Mouse (Mus musculus) bone marrow macrophage, adult 2 months (primary cell): ENCODE measurements around the gene Afap1. TPM values are rescaled to one million over a fixed set of nuclear protein-coding genes. Genes with fewer than 3 reads are reported as not detected.

Source experiments
- H3K27ac ChIP-seq: 2 replicates; pipeline ENCODE4 v1.5.1; 2012; ENCODE audit warnings: low read depth, low read length; ENCODE audit not compliant: insufficient read depth
- H3K4me1 ChIP-seq: 2 replicates; pipeline ENCODE4 v1.6.1; 2012; ENCODE audit warnings: low read length; ENCODE audit not compliant: control insufficient read depth, insufficient read depth
- H3K4me3 ChIP-seq: 2 replicates; pipeline ENCODE4 v1.5.1; 2012; ENCODE audit warnings: mild to moderate bottlenecking, low read length, moderate library complexity; ENCODE audit not compliant: insufficient read depth
- CTCF ChIP-seq: IDR thresholded peaks from 2 replicates; pipeline ENCODE4 v1.5.1; 2012; ENCODE audit warnings: low read depth, mild to moderate bottlenecking, low read length, moderate library complexity
- POLR2A ChIP-seq: IDR thresholded peaks from 2 replicates; pipeline ENCODE4 v1.6.1; 2012; ENCODE audit warnings: mild to moderate bottlenecking, low read depth, low read length, borderline replicate concordance
- polyA plus RNA-seq: library from polyadenylated mRNA; stranded (reverse); fragments of >200 nt; gene quantifications from 2 replicates; pipeline ENCODE4 v1.2.4, GENCODE M21; 2012; ENCODE audit not compliant: missing spikeins, insufficient read depth, insufficient read length

Gene Afap1
- polyA plus RNA-seq, 1 experiment, result 2.0 TPM

DNA sequence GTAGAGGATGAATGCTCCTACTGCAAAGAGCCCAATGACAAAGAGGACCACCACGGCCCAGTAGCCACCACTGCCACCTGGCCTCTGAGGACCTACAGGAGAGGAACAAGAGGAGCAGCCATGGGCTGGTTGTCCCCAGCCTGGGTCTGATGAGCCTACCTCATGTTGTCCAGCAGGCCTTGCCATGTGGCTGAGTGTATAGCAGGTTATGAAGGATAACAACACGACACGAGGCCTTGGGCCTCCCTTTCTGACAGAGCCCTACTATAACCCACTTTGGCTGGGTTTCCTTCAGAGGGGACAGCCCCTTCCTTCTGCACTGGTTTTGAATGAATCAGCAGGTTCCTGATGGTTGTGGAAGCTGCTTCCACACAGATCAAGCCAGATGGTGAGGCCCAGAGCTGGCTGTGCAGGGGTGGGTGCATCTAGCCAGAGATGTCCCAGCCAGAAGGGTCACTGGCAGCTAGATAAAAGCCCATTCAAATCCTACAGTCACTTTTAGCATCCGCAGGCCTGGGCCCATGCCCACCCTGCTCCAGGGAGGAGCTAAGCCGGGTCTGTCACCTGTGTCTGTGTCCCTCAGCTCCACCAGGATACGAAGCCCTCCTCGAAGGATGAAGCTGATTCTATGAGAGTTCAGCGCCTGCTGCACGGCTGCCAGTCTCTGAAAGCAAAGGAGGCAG, 131.0 kb downstream of the Afap1 start:
- Histone ChIP-seq H3K27ac (no peak overlapping the region), H3K4me1 (no peaks in the 10 kb centered on the region), H3K4me3 (no peak overlapping the region)
- no peak for TF ChIP-seq CTCF
- TF ChIP-seq POLR2A, result no peak

DNA sequence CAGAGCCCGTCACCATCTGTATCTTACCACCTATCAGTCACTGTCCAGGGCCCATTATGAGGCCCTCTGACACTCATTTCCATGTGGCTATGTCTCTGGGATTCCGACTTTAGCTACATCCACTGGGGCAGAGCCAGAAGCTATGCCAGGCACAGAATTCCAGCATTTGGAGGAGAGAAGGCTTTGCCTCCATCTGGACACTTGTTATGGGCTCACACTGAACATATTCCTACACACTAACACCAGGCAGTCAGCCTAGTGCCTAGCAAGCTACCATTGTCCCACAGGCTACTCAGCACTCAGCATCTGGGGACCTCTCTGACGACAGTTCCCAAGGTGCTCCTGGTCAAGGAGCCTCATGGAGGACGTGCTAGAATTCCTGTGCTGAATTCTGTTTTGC, 132.0 kb downstream of the Afap1 start:
- no peak for TF ChIP-seq POLR2A
- TF ChIP-seq CTCF, result no peak
- H3K4me1 ChIP-seq, result no peaks in the 10 kb centered on the region

DNA sequence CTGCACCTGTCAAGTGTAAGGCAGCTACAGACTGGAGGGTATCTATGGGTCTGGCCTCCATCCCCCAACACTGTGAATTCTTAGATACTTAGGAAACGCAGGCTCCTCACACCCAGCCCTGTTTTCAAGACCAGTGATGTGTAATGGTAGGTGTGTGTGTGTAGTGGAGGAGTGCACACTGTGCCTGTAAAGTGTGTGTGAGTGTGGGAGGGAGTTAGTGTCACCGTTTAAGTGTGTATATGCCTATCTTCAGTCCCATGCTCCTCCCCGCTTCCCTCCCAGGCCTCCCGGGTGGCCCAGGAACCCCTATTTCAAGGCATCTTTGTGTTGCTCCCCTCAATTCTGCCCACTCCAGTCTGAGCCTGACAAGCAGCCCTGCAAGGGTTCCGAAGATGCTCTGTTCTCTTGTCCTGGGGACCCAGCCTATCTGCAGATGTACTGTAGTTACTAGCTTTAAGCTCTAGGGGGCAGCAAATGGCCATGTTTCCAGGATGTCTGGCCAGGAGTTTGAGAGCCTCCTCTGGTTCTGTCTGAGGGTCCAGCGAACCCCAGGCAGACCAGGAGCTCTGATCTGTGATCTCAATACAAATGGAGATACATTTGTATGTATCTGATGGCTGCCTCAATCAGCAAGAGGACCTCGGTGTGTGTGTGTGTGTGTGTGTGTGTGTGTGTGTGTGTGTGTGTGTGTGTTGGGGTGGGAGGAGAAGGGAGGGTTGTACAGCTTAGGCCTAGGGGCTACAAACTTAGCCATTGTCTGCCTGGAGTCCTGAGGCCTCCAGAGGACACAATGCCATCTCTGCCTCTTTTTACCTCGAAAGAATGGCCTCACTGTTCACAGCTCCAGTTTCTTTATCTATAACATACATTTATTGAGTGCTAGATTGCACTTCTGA, 140.7 kb downstream of the Afap1 start:
- Histone ChIP-seq H3K4me1 (no peaks in the 10 kb centered on the region), H3K27ac (no peak overlapping the region), H3K4me3 (no peak overlapping the region)
- TF ChIP-seq CTCF (peak; percentile 68), POLR2A (no peak)

More for the DNA sequence above, 132.0 kb downstream of the Afap1 start:
- H3K4me3 ChIP-seq, result no peak overlapping the region
- H3K27ac ChIP-seq, result no peak overlapping the region

DNA sequence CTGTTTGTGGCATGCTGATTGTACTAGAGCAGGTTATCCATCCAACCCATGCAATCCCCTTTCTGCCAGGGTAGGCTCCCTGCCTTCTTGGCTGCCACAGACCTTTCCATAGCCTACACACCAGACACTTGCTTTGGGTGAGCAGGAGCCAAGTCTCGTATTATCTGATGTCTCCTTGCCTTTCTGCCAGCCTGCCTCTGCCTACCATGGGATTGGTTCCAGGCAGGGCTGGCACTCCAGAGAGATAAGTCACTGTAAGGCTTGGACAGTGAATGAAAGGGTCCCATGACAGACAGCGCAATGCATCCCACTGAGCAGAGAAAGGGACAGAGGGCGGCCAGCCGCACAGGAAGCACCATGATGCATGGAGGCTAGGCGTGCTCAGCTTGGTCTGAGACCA, 146.5 kb downstream of the Afap1 start:
- Histone ChIP-seq H3K27ac (no peak overlapping the region), H3K4me1 (no peaks in the 10 kb centered on the region), H3K4me3 (no peak overlapping the region)
- no peak for TF ChIP-seq POLR2A
- TF ChIP-seq CTCF, result no peak

DNA sequence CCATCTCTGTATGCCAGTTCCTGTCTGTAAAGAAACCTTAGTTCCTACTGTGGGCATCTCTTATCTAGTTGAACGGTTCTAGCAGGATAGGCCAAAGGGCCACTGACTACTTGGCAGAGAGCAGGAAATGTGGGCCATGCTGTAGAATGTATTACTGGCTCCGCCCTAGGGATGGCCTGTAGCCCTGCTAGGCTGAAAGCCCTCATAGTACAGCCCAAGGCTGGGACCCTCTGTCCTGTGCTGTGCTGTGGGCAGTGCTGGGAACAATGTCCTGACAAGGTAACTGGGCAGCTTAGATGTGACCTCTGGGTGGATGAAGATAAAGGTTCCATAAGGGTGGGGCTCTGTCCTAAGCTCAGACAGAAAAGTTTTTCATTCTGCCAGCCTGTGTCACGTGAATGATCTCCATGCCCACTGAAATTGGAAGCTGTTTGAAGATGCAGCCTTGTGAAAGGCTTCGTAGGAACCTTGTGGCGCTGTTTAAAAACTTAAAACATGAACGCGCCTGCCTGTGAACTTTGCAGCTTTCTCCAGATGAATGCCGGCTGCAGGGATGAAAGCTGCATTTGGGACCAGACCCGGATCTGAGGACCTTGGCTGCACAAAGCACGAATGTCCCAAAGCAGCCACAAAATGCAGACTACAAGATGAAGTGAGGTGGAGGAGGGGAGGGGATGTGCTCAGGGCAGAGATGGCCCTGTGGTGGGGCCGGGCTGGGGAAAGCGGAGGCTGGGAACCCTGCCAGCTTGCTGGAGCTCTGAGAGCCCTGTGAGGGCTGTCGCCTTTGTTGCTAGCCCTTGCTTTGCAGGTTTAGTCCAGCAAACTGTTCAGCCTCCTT, 147.5 kb downstream of the Afap1 start:
- TF ChIP-seq CTCF (no peak), POLR2A (no peak)
- Histone ChIP-seq H3K27ac (no peak overlapping the region), H3K4me1 (no peaks in the 10 kb centered on the region), H3K4me3 (no peak overlapping the region)

DNA sequence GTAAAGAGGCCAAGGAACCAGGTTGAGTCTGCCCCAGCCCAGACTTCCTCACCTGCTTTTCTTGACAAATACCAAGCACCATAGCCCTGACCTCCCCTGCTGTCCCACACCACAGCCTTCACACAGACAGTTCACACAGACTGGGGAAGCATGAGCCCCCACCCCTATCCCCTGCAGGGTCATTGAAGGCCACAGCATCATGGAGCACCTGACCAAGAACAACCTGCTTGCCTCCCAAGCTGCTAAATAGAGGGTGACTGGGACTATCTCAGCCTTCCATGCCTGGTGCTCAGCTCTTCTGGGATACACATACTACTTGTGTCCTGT, 148.1 kb downstream of the Afap1 start:
- no peak overlapping the region for H3K4me3 ChIP-seq
- no peak overlapping the region for H3K27ac ChIP-seq
- no peak for TF ChIP-seq POLR2A
- TF ChIP-seq CTCF, result no peak
- H3K4me1 ChIP-seq, result no peaks in the 10 kb centered on the region

DNA sequence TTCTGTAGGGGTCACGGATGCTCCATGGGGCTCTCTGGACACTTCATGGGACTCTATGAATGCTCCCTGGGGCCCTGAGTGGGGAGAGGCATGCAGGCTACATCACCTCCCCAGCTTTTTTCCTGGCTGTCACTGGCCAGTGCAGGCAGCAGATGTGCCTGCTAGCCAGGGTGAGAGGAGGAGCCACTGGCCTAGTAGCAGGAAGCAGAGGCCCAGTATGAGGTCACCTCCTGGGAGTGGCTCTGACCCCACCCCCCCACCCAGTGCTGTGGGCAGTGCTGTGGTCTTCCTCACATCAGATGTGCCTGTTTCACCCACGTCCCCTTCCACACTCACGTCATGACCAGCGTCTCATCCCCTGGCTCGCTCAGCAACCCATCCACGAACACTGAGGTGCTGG, 148.6 kb downstream of the Afap1 start:
- no peak overlapping the region for H3K27ac ChIP-seq
- H3K4me1 ChIP-seq, result no peaks in the 10 kb centered on the region
- TF ChIP-seq CTCF (no peak), POLR2A (no peak)
- H3K4me3 ChIP-seq, result no peak overlapping the region

DNA sequence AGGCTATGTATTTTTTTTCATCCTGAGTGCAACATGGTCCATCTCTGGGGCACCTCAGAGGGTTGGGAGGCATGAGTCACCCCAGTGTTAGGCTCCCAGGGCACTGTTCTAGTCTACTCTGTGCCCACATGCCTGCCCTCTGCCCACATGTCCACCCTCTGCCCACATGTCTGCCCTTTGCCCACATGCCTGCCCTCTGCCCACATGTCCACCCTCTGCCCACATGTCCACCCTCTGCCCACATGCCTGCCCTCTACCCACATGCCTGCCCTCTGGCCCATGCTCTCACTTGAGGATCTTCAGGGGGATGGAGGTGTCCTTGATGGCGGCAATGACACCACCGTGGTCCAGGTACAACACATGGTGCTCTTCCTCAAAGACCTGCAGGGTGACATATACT, 150.0 kb downstream of the Afap1 start:
- Histone ChIP-seq H3K4me1 (no peaks in the 10 kb centered on the region), H3K4me3 (no peak overlapping the region), H3K27ac (no peak overlapping the region)
- TF ChIP-seq CTCF (no peak), POLR2A (no peak)

Other genes starting within 250 kb of the Afap1 start
- gene Htra3, start 213.5 kb upstream of the Afap1 start, polyA plus RNA-seq, result 0.98 and 1.1 TPM in 2 replicates
- gene Sh3tc1, start 153.3 kb upstream of the Afap1 start, polyA plus RNA-seq, result 18.2 and 23.0 TPM in 2 replicates
- 3.4 and 5.6 TPM in 2 replicates for gene Ablim2, start 135.4 kb upstream of the Afap1 start, polyA plus RNA-seq